Mouse (Mus musculus): ENCODE results near the gene Smoc2. TPM values are rescaled to one million over a fixed set of nuclear protein-coding genes. Genes with fewer than 3 reads are reported as not detected.

Smoc2 gene
- total RNA-seq, 2 experiments from 2014 or later, result 34.1 to 35.7 TPM

DNA sequence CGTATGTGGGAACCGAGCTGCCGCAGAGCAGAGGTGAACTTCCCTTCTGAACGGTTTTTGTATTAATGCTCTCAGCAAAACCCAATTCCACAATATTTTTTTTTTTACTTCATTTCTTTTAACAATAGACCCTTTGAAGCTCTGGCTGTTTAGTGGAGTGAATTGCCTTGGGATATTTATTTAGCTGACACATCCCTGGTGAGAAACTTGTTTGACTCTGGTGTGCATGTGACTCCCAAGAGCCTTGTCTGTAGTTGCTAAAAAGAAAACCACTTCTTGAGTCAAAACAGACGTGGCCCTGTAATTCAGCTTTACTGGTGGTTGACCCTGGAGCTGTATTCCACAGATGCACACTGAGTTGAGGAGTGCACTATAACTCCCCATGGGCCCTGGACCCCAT is 135.2 kb downstream of the Smoc2 start:
- no peak for DNase-seq

DNA sequence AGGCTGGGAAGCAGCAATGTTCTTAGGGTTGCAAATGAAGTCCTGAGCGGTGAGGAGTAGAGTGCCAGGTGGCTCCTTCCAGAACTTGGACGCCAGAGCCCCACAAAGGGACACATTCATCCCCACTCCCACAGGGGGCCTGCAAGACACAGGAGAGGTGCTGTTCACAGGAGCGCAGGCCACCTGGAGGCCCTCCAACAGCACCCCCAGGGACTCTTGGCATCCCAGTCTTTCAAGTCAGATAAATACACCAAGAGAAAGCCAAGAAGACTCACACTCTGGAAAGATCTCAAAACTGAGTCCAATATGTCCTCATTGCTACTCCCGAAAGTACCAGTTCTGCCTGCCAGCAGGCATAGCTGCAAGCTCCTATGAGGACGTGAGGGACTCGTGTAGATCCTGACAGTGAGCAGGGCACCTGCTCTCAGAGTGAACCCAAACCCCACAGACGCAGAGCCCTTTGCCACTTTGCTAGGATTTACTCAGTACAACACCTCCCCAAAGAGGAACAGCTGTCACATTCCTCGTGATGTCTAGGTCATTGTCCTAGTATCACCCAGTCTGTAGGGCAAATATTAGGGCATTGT is 141.2 kb downstream of the Smoc2 start:
- DNase-seq, result no peak

DNA sequence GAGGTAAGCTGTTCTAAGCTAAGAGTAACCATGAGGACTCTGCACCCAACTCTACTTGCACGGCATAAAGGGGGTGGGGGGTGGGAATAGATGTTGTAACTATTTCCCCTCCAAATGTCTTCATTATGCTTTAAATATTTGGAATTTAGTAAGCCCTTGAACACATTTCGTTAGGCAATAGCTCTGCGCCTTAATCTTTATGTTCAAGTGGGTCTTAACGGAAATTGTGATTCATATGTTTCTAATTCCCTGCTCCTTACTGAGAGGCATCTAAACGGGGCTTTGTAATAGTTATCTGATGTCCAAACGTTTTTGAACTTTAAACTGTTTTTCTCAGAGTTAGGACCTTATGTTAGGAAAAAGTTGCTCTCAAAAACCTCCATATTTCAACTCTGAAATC is 147.2 kb downstream of the Smoc2 start:
- DNase-seq, result no peak

DNA sequence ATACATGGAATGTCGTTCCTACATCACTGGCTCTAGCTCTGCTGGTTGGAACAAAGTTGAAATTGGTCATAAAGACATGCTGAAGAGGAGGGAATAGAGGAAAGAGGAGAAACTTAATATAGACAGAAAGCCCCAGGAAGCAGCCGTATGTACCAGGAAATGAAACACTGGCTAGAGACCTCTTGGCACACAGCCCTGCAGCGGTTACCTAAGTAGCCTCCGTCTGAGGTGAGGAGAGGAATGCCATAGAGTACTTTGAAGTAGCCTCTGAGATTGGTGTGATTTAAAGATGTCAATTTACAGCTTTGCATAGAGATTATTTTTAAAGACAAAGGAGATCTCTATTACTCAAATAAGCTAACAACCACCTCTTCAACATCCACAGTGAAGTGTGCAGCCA is 155.4 kb downstream of the Smoc2 start:
- DNase-seq, result no peak

DNA sequence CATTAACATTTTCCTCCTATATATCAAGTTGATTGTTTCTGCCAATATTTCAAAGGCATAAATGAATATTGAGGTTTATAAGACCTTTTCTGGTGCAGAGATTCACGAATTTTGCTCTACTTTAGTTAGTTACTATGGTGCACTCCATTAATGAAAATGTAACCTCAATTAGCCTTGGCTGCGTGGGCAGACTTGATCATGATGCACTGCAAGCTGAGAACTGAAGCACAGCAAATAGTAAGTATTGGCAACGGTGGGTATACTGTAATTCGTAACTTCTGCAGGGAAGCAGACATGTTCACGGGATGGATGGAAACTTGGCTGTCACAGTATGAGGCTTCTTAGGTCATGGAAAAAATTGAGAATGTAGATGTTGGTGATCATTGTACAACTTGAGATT is 166.3 kb downstream of the Smoc2 start:
- DNase-seq, result peak in 1 of 2 experiments; percentile 7

DNA sequence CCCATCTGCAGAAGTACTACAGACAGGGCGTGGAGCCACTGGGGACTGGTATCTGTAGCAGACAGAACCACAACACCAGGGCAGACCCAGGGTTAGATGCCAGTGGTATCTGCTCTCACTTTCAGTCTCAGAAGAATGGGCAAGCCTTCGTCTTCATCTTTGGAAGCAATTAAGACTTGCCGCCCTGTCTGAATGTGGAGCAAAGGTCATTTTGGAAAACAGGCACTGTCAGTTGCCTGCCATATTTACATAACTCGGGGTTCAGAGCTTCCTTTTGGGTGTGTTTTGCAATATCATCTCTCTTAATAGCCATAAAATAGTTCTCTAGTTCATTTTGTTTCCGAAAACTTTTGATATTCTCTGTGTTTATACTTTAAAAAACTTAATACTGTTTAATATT is 168.0 kb downstream of the Smoc2 start:
- DNase-seq, result no peak

Other genes with a start within 250 kb of the Smoc2 start
- gene Gm7358, start 220.0 kb upstream of the Smoc2 start, total RNA-seq (2021), result not detected
- 10 to 100 TPM; 19.9 to 25.2 TPM for gene Dact2, start 75.2 kb upstream of the Smoc2 start, total RNA-seq (2021)

Measured in layer of hippocampus, postnatal 36 days (tissue).